Mouse (Mus musculus) adrenal gland, postnatal 10 days (tissue): ENCODE results near the gene Rfesd. TPM values are rescaled to one million over a fixed set of nuclear protein-coding genes. Genes with fewer than 3 reads are reported as not detected.

Experiments used
- DNase-seq: peaks from one replicate; pipeline ENCODE4 v3.0.0; 2021; ENCODE audit warnings: mixed read lengths
- long read RNA-seq, 2 experiments: library from polyadenylated mRNA; stranded (forward); transcript quantifications; one replicate each; pipeline ENCODE4 v2.0.0; 2021
- total RNA-seq, 2 experiments: library from RNA; stranded (reverse); gene quantifications; 2 replicates each; pipeline ENCODE4 v1.2.3; 2021

Rfesd gene
- 10 to 100 TPM; 14.1 to 20.5 TPM for total RNA-seq
- long read RNA-seq, experiment 1, transcript Rfesd-203 (4 exons, 1,436 nt), result minor isoform, 5 of 15 reads
- long read RNA-seq, experiment 1, transcript Rfesd-201 (4 exons, 2,807 nt), result major isoform, 7 of 15 reads
- long read RNA-seq, experiment 1, partial matches to known transcripts, result 2 of 15 reads
- long read RNA-seq, experiment 1, other reads (novel, unspliced or antisense), result 0 of 15 reads
- long read RNA-seq, experiment 2, transcript Rfesd-201 (4 exons, 2,807 nt), result major isoform, 10 of 22 reads
- long read RNA-seq, experiment 2, transcript Rfesd-203 (4 exons, 1,436 nt), result minor isoform, 6 of 22 reads
- long read RNA-seq, experiment 2, partial matches to known transcripts, result 2 of 22 reads
- long read RNA-seq, experiment 2, other reads (novel, unspliced or antisense), result 0 of 22 reads

DNA sequence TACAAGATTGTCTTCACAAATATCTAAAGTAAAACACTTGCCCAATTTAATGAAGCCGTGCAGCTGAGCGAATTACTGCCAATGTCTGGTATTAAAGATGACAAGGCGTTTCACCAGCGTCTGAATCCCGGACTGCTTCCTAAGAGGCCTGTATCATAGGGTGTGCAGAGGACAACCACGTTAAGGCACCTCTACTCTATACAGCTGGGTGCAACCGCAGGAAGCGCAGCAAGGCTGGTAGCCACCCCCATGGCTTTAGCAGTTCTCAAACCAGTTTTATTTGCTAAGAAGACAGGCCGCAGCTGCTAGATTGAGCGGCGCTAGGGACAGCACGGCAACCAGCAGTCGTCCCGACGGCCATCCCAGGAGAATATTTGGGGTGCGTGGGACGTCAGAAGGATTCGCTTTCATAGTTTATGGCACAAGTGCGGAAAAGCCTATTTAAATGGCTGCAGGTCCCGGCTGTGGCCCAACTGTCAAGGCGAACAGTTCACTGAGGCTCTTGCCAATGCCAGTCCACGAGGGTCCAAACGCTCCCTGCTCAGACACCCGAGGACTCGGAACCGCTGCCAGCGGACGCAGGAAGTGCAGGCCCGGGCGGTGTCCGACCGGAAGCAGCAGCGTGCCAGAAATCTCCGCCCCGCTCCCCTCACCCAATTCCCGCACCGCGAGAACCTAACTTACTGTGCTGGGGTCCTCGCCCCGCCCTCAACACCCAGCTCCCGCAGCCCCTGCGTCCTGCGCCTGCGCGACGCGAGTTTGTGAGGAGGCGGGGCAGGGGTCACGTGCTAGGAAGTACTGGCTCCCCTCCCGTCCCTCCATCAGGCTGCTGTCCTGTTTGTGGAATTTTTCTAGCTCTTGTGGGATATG is at the start of gene Rfesd:
Rfesd (minus strand) TSS at position 746 of the 870 bp plus-strand sequence.
- DNase-seq, result peak; percentile 99

DNA sequence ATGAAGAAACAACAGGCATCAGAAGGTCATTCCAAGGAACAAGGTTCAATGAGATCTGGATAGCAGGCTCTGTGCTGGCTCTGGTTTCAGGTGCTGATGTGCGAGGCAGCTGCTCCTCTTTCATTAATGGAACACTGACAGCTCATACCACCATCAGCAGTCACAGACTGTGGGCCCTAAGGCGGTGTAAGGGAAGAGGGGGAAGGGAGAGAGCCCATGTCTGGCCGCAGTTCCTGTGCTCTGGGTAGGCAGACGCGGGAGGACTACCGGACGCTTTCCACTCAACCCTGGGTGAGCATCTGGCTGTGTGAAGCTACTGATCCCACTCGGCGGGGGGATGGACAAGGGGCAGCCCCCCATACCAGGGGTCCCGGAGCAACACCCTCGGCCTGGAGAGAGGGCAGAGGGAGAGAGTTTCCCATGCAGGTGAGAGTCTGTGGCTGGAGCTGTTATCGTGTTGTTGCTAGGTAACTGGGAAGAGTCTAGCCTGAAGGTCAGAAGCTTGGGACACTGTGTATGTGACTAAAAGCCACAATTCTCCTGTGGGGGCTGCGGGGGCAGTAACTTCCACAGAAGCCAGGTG is 45.9 kb upstream of the Rfesd start:
- no peak for DNase-seq

DNA sequence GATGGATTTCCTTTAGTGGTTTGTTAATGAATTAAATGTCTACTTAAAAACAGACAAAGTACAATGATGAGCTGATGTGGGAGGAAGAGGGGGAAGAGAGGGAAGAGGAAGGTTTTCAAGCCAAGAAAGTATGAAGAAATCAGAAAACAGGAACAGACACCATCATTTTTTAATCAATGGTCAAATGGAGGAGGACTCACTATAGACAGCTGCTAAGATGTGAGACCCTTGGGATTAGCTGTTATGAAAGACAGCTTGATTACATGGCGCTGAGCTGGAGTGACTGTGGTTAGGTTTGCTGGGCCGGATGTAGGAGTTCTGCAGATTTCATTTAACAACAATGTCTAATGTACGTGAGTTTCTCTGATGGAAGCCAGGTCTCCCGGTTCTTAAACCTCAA is 45.0 kb upstream of the Rfesd start:
- no peak for DNase-seq

DNA sequence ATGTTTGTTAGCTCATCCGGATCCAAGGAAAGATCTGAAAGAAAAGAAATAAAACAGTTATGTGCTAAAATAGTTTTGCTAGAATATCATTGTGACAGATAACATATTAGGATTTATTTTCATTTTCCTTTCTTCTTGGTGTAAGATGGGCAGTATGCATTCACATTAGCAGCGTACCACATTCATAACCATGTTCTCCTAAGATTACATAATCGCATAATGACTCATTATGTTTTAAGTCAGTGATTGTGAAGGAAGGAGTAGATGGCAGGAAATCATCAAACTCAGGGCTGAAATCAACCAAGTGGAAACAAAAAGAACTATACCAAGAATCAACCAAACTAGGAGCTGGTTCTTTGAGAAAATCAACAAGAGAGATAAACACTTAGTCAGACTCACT is 44.0 kb upstream of the Rfesd start:
- DNase-seq, result no peak

DNA sequence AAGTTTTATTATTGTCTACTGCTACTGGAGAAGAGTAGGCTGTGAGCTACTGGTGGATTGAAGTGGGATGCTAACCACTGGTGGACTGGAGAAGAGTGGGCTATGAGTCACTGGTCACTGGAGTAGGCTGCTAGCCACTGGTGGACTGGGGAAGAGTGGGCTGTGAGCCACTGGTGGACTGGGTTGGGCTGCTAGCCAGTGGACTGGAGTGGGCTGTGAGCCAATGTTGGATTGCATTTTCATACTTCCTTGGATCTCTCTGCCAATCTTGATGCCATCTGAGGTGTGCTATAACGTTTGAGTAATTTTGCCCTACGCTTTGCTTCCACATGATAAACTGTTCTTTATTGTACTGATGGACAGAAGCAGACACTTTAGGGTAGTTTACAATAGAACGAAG is 43.6 kb upstream of the Rfesd start:
- no peak for DNase-seq

DNA sequence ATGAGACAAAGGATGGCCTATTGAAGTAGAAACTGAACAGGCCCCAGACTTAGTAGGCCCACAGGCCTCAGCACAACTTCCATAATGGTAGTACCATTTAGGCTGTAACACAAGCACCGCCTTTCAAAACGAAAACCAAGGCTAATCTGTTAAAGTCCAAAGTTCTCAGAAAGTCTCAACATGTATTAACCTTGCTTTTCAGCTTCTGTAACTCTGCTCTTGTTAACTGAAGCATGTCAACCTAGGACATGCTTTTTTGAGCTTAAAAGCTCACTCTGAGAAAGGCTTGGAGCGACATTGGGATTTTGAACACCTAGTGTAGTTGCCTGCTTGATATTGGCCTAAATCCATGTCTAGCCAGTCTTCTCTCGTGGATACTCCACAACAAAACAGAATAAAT is 41.1 kb upstream of the Rfesd start:
- DNase-seq, result no peak

DNA sequence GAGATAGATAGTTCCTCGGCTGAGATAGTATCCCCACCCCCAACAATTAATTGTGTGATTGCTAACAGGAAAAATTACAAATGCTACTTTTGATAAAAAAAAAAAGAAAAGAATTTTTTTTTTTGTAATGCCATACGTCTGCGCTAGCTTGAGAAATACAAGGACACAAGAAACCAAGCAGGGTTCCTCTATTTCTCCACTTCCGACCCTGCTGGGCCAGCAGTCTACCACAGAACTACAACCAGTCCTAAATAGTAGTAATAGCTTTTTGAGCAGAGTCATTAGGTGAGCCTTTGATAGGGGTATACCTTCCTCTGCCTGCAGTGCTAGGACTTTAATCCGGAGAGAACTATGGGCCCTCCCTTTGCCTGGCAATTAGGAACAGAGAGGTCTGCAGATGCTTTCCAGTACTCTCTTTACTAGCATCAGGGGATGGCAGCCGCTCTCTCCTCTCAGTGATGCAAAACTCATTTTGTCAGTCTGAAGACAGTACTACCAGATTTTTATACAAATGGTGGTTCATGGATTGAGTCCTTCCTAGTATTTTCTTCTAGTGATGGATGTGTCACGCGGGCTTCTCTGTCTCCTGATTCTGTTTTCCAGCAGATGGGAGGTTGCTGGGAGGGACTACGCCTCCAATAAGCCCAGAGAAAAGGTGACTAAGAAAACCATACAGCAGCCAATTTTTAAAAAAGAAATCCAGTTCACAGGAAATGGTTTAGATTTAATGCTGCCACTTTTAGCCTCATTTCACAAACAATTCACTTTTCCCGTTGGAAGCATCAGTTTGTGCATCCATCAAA is 38.9 kb upstream of the Rfesd start:
- DNase-seq, result no peak

DNA sequence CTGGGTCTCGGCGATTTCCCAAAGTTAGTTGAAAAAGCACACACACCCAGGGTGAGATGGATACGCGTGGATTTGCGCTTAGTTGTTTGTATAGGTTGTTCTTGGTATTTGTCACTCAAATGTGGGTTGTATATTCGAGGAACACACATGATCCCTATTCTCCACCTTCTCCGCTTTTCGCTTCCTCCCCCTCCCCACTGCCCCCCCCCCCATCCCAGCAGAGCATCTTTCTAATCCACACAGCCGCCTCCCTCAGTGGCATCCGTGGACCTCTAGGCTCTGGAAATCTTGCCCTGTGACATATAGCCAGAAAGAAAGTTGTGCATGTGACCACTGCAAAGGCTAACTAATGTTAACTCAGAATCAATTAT is 38.4 kb upstream of the Rfesd start, which contains the start of gene Gpr150:
Gpr150 (minus strand) TSS at position 101 of the 371 bp plus-strand sequence.
- no peak for DNase-seq

DNA sequence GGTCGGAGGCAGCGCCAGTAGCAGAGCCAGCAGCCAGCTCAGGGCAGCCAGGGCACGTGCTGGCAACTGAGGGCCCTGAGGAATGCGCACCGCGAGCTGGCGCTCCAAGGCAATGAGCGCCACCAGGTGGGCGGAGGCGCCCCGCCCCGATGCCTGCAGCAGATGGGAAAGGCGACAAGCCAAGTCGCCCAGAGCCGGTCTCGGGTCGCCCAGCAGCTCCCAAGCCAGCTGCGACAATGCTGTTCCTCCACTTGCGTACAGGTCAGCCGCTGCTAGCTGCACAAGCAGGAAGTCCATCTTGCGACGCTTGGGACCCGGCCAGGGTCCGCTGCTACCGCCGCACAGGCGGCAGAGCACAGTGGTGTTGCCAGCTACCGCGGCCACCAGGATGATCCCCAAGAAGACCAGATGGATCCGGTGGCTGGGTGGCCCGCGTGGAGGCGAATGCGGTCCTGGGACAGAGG is 37.8 kb upstream of the Rfesd start:
- DNase-seq, result peak; percentile 70

DNA sequence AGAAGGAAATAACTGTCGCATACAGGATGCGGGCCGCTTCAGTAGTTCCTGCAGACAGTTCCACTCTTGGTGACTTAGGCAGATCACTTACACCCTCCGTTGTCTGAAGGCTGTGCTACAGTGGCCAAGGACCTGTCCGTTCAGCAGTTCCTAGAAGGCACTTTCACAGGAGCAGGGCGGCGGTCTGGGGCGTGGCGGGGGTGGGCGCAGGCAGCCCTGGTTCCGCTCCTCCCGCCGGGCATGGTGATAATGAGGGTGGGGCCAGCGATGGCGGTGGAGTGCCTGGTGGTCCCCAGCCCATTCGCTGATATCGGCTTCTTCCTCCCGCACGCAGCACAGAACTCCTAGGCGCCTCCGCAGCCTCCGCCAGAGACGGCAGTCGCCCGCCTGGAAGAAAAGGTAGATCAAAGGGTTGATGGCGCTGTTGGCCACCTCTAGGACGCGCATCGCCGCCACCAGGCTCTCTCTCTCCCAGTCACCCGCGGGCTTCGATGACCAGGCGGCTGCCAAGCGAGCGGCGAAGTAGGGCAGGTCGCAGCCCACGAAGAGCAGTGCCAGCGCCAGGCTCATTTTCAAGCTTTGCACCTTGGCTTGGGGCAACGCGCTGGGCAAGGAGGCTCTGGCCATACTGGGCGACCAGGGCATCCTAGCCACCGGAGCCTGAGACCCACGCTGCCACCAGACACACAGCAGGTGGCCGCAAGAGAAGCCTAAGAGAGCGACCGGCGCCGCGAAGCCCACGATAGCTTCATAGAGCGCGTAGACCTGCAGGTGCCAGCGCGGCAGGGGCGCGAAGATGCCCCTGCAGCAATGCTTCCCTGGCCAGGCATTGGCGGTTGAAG is 37.1 kb upstream of the Rfesd start:
- peak; percentile 29 for DNase-seq

DNA sequence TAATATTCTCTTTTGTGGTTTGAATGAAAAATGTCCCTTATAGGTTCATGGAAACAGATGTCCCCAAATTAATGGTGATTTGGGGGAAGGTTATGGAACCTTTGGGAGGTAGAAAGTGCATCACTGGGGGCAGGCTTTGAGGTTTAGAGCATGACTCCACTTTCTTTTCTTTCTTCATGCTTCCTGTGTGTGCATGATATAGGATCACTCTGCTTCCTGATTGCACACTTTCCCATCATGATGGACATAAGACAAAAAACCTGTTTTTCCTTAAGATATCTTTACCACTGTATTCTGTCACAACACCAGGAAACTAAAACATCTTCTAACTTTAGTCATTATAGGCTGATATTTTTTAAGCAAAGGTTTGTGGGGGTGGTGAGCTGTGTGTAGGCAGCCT is 26.5 kb upstream of the Rfesd start:
- DNase-seq, result no peak

DNA sequence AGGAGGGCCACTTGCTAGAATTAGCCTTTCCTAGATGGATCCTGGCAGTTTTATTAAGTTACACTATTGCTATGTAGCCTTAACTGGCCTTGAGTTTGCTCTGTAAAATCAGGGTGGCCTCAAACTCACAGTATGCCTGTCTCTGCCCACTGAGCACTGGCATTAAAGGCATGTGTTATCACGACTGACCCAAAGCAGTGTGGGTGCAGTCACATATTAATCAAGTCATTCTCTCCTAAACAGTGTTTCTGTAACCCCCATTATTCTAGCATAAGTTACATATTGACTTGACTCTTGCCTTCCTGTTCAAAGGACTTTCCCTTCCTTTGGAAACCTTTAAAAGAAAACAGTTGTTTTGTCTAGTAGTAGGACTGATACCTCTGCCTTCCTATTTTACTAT is 23.9 kb upstream of the Rfesd start:
- DNase-seq, result no peak

DNA sequence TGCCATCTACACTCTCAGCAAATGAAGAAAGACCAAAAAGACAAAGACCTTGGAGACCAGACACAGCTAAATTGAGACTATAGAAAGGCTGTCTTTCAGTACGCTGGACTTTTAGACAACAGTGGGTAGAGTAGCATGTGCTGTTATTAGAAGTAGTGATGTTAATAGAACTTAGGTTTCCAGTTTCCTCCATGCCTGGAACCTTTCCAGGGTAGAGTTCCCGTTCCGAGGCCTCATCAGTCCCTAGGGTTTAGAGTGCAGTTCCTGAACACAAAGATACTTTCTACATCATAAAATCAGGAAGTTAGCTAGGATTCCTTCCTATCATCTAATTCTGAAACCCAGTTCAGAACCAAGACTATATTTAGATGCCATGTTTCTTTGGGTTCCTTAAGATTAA is 6.1 kb upstream of the Rfesd start:
- peak; percentile 22 for DNase-seq

DNA sequence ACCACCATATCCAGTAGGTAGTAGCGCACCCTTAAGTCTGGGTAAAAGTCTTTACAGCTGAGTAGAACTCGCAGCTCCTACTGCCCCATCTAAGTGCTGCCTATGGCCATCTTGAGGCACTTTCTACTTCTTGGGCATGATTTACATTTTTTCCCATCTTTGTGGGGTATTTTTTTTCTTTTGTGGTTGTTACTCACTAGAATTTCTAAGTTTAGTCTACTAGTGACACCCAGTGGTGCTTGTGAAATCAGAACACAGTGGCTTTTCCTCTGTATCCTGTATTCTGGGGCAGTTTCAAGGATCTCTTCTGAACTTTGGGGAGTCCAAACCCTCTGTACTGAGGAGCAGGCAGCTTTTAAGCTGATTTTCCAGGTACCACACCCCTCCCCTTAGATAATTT is 3.3 kb upstream of the Rfesd start:
- DNase-seq, result no peak

DNA sequence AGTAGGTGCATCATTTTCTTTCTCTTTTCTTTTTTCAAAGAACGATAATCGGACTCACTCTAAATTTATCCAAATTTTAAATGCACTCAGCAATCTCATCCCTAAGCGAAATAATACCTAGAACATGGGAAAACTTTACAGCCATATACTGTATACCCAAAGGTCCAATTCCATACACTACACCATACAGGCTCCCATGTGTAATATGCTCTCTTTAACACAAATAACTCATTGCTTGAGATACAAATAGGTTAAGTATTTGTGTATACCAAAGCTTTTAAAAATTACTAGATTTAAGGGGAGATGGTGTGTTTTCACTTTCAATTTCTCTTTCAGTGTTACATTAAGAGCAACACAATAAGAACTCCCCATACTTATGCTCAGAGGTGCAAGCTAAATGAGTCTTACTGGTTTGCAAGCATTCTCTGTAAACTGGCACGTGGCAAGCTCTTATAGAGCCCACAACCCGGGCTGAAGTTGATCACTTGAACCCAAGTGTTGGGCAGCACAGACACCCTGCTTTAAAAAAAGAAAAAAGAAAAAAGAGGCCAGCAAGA is 403 bp upstream of the Rfesd start:
- no peak for DNase-seq

DNA sequence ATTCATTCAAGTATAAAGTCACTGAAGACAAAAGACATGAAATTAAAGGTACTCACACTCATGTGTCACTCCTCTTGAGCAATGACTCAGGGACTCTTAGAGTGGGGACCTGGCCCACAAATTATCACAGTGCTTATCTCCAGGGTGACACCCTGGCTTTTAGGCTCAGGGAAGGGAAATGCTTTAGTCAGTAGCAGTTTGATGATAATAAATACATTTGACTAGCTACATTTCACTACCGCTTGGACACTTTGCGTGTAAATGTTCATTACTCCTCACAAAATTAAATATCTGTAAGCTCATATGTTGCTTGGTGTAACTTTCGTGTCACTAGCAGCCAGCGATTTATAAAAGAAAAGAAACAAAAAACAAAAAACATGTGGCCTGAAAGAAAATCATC is 1.1 kb downstream of the Rfesd start:
- peak; percentile 17 for DNase-seq

DNA sequence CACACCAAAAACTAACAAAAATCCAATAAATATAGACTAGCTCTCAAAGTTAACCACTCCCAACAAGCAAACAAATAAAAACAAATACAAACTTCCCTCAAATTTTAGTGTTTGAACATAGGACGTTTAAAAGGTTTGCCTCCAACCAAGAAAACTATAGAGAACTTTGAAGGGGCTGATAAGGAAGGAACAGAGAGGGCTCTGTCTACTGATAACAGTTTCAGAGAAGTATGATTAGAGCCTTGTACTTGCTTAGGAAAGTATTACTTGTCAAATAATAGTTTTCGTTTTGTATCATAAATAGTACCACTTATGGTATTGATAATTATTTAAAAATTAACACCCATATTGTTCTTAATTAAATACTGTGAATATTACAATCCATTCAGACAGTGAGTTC is 4.0 kb downstream of the Rfesd start:
- DNase-seq, result no peak

DNA sequence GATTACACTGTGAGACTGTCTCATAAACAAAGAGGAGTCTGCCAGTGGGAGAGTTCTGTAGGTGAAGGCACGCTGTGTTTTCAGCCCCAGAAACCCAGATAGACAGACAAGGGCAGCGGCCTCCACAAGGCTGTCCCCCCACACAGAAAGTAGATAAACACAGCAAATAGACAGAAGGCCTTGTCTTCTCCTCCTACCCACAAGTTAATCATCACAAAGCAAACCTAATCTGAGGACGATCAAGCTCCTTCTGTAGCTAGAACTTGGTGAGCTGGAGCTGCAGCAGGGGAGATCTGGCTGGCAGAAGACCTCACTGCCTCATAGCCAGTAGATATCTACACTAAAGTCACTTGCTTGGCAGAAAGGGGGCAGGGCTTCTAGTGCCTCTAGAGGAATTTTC is 15.2 kb downstream of the Rfesd start:
- no peak for DNase-seq

DNA sequence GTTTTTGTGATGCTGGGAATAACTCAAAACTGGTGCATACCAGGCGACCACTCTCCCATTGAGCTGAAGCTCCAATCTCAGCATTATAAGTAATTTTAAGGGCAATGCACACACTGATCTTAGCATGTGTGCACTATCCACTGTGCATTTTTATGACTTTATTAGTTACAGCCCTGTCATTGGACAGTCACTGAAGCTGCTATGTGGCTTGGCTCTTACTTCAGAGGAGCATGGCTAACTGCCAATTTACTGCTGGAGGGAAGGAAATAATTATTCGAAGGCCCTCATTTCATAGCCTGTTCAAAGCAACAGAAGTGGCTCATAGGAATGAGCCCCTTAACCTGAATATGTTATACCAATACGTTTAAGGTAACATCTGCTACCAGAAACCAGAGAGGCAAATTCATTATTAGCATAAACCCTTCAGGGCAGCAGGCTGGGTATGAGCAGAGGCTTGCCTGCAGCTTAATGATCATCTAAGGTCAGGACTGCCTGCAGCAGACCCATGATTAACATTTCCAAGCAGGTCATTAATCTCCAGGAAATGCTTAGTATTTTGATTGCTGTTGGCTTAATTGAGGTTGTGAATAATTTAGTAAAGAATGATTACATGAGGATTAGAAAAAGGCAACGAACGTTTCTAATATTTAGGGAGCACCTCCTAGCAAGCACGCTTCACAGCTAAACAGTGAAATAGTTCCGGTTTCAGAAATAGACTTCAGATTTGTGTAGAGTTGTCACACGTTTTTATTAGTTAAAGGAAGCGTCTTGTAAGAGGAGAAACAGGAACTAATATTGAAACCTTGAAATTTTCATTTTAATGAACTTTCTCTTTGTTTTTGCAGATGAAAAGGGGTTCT is 26.1 kb downstream of the Rfesd start:
- peak; percentile 32 for DNase-seq

DNA sequence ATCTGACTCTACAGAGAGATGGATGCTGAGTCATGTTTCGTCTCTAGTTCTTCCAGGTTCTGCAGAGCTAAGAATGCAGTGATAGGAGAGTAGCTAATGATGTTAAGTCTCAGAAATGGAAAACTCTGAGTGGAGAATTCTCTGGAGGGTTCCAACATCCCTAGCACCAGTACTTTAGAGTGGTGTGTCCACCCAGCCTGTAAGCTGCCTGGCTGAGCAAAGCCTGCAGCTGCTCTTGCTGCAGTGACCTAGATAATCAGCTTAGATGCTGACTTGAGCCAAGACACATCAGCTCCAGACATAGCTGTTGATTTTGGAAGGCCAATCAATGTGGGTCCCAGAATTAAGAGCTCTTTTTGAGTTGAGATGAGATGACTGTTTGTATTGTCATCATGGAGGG is 30.4 kb downstream of the Rfesd start:
- DNase-seq, result no peak
